Mouse (Mus musculus): ENCODE measurements at regions not wholly inside any gene's neighbourhood (a gene's known extent, or its start where the extent isn't known, plus 50 kb on each side); places are given as distances from the start of the nearest gene placed in this dataset.
A peak's percentile ranks its signal among the peaks of the same experiment; 100 is the strongest.

GRCm38 (mm10) chr15:40032088-40032487 is 102.1 kb upstream of the 9330182O14Rik start:
- Histone ChIP-seq H3K9me3 (no peaks in the 10 kb centered on the region), H3K4me1 (replicated peaks) (no peaks in the 10 kb centered on the region), H3K9ac (replicated peaks) (no peak overlapping the region), H3K36me3 (no peaks in the 10 kb centered on the region), H3K4me3 (replicated peaks) (no peak overlapping the region), H3K27me3 (no peaks in the 10 kb centered on the region), H3K4me2 (replicated peaks) (no peak overlapping the region), H3K27ac (no peak overlapping the region)
- no peak for ATAC-seq

- Histone ChIP-seq H3K4me2 (replicated peaks) (no peak overlapping the region), H3K27me3 (no peaks in the 10 kb centered on the region), H3K27ac (no peak overlapping the region), H3K4me3 (replicated peaks) (no peak overlapping the region), H3K9ac (replicated peaks) (no peak overlapping the region), H3K9me3 (no peaks in the 10 kb centered on the region), H3K4me1 (replicated peaks) (no peaks in the 10 kb centered on the region), H3K36me3 (no peaks in the 10 kb centered on the region)
- ATAC-seq: no peak
- WGBS: 90% methylated on average over 1 of the region's 1 CpGs
Measured at GRCm38 (mm10) chr15:40036181-40036580, 98.0 kb upstream of the 9330182O14Rik start.

- 81% methylated on average over 7 of the region's 7 CpGs for WGBS
- no peak overlapping the region for H3K9ac ChIP-seq (replicated peaks)
- H3K27ac ChIP-seq: no peak overlapping the region
- no peaks in the 10 kb centered on the region for H3K4me1 ChIP-seq (replicated peaks)
- ATAC-seq: no peak
- H3K4me3 ChIP-seq (replicated peaks): no peak overlapping the region
- H3K36me3 ChIP-seq: no peaks in the 10 kb centered on the region
- H3K27me3 ChIP-seq: no peaks in the 10 kb centered on the region
- no peak overlapping the region for H3K4me2 ChIP-seq (replicated peaks)
- no peaks in the 10 kb centered on the region for H3K9me3 ChIP-seq
Measured at GRCm38 (mm10) chr15:40037266-40037665, 96.9 kb upstream of the 9330182O14Rik start.

- no peak overlapping the region for H3K4me2 ChIP-seq (replicated peaks)
- no peak overlapping the region for H3K9ac ChIP-seq (replicated peaks)
- H3K27ac ChIP-seq: no peak overlapping the region
- no peaks in the 10 kb centered on the region for H3K36me3 ChIP-seq
- H3K4me3 ChIP-seq (replicated peaks): no peak overlapping the region
- no peaks in the 10 kb centered on the region for H3K4me1 ChIP-seq (replicated peaks)
- no peak for ATAC-seq
- 55% methylated on average over 5 of the region's 5 CpGs for WGBS
- H3K9me3 ChIP-seq: no peaks in the 10 kb centered on the region
- H3K27me3 ChIP-seq: no peaks in the 10 kb centered on the region
Measured at GRCm38 (mm10) chr15:40046219-40046618, 87.9 kb upstream of the 9330182O14Rik start.

GRCm38 (mm10) chr15:40047100-40047499 is 87.1 kb upstream of the 9330182O14Rik start:
- no peaks in the 10 kb centered on the region for H3K9me3 ChIP-seq
- no peak overlapping the region for H3K9ac ChIP-seq (replicated peaks)
- H3K4me1 ChIP-seq (replicated peaks): no peaks in the 10 kb centered on the region
- no peak overlapping the region for H3K27ac ChIP-seq
- H3K4me3 ChIP-seq (replicated peaks): no peak overlapping the region
- H3K27me3 ChIP-seq: no peaks in the 10 kb centered on the region
- no peaks in the 10 kb centered on the region for H3K36me3 ChIP-seq
- 84% methylated on average over 1 of the region's 1 CpGs for WGBS
- ATAC-seq: no peak
- no peak overlapping the region for H3K4me2 ChIP-seq (replicated peaks)

- 91% methylated on average over 2 of the region's 2 CpGs for WGBS
- no peaks in the 10 kb centered on the region for H3K4me1 ChIP-seq (replicated peaks)
- no peaks in the 10 kb centered on the region for H3K9me3 ChIP-seq
- no peak overlapping the region for H3K9ac ChIP-seq (replicated peaks)
- no peak overlapping the region for H3K27ac ChIP-seq
- H3K4me2 ChIP-seq (replicated peaks): no peak overlapping the region
- H3K36me3 ChIP-seq: no peaks in the 10 kb centered on the region
- H3K4me3 ChIP-seq (replicated peaks): no peak overlapping the region
- H3K27me3 ChIP-seq: no peaks in the 10 kb centered on the region
- ATAC-seq: no peak
Measured at GRCm38 (mm10) chr15:40068051-40068450, 66.1 kb upstream of the 9330182O14Rik start.

- peak; percentile 55; the same call in 1 of the 2 replicates for ATAC-seq
- Histone ChIP-seq H3K4me2 (replicated peaks) (no peak overlapping the region), H3K27ac (no peak overlapping the region), H3K9ac (replicated peaks) (no peak overlapping the region), H3K4me1 (replicated peaks) (peaks cover 7% of the 10 kb centered on the region), H3K9me3 (no peaks in the 10 kb centered on the region), H3K4me3 (replicated peaks) (no peak overlapping the region), H3K36me3 (no peaks in the 10 kb centered on the region), H3K27me3 (no peaks in the 10 kb centered on the region)
- WGBS: 58% methylated on average over 3 of the region's 3 CpGs
Measured at GRCm38 (mm10) chr15:40075334-40075893, 58.8 kb upstream of the 9330182O14Rik start.

GRCm38 (mm10) chr15:40079872-40080271 is 54.3 kb upstream of the 9330182O14Rik start:
- WGBS: 85% methylated on average over 6 of the region's 6 CpGs
- Histone ChIP-seq H3K4me3 (replicated peaks) (no peak overlapping the region), H3K4me1 (replicated peaks) (peaks cover 7% of the 10 kb centered on the region)

More at GRCm38 (mm10) chr15:40079872-40080271, 54.3 kb upstream of the 9330182O14Rik start:
- Histone ChIP-seq H3K27ac (no peak overlapping the region), H3K4me2 (replicated peaks) (no peak overlapping the region), H3K9me3 (no peaks in the 10 kb centered on the region), H3K27me3 (no peaks in the 10 kb centered on the region), H3K36me3 (no peaks in the 10 kb centered on the region), H3K9ac (replicated peaks) (no peak overlapping the region)
- ATAC-seq: no peak
